Mouse (Mus musculus) left cerebral cortex, adult 9 months (tissue): Measurements from ENCODE around the gene Tuba3b.

Experiments
- DNase-seq, 2 experiments: peaks; one replicate each; pipeline ENCODE4 v3.0.0; 2022; ENCODE audit warnings: low spot score in 2 of 2

The Tuba3b gene

DNA sequence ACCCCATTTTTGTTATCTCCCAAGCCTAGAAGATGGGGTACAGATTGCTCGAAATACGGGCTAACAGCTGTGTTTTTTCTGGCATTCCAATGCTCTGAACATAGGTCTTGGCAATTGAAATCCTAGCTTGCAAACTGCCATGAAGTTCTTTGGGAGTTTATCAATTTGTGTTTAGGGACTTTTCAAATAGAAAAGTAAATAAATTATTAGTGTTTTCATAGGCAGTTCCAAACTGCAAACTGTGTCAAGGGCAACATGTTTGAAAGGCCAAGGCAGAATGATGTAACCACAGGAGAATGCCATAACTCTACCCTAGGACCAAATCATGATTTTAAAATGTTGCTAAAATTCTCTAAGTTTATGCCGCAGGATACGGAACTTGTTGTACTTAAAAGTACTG, 7.8 kb upstream of the Tuba3b start:
- DNase-seq, result no peak

DNA sequence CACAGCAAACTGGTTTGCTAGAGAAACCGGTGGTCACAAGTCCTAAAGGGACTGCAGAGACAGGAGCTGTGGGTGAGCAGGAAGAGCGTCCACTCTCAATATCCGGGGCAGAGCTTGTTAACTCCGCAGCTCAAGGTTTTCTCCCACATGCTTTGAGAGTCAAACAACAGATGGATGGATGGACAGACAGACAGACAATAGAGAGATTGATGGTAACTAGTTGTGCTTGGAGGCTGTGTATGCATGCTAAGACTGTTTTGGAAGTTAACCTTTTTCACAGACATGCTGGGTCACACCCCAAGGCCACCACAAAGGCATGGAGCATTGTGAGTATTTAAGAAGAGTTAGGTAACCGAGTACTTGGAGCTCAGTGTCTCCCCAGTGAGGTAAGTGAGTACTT, 6.9 kb upstream of the Tuba3b start:
- no peak for DNase-seq

- DNase-seq, result no peak
Measured at GRCm38 (mm10) chr6:145610901-145611300, 4.7 kb upstream of the Tuba3b start.

GRCm38 (mm10) chr6:145612611-145613010, 2.9 kb upstream of the Tuba3b start:
- no peak for DNase-seq

DNA sequence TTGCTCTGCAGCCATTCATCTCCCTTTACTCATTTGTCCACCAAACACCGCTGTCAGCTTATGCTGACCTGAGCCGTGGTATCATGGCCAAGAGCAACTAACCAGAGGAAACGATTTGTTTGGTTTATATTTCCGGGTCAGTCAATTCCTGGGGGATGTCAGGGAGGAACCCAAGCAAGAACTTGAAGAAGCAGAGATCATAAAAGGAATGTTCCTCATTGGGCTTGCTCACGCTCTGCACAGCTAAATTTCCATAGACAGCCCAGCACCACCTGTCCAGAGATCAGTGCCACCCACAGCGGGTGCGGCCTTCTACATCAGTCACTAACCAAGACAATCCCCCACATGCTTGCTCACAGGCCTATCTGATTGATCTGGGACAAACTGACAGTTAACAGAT, 1.3 kb upstream of the Tuba3b start, which contains the start of gene Lmntd1:
Gene Lmntd1 (minus strand): TSS at position 101 of the 400 bp plus-strand sequence.
- DNase-seq, result no peak

- no peak for DNase-seq
Measured at GRCm38 (mm10) chr6:145616402-145617229, 1.1 kb downstream of the Tuba3b start.

DNA sequence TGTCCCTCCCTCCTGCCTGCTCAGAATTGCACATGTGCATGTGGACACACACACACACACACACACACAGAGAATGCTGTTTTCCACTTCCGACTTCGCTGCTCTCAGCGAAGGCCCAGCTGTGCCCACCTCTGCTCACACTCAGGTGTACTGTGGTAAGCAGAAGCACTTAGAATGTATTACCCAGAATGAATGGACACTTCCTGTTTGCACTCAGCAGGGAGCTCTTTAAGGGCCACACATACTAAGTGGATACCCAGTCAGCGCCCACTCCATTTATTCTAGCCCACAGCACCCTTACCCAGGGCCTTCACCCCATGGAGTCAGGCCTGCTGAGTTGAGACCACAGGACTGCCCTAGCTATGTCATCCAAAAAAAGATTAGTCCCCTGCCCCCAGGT, 7.6 kb downstream of the Tuba3b start:
- no peak for DNase-seq

DNA sequence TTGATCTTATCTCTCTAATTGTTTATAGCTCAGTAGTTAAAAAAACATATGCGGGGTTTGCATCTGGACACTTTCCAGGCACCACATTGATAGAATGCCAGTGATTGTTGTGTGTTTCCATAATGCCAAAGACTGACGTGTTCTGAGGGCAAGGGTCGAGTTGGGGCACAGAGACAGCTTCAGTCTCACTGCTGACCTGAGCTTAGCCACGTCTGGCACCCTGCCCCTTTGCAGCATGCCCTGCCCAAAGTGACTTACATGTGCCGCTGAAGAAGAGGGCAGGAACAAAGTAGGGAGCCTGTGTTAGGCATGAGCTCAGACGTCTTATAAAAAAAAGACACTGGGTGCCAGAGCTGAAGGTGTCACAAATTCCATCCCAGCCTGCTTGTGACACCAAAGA, 14.7 kb downstream of the Tuba3b start:
- no peak for DNase-seq

- no peak for DNase-seq
Measured at GRCm38 (mm10) chr6:145634454-145634853, 18.9 kb downstream of the Tuba3b start.

DNA sequence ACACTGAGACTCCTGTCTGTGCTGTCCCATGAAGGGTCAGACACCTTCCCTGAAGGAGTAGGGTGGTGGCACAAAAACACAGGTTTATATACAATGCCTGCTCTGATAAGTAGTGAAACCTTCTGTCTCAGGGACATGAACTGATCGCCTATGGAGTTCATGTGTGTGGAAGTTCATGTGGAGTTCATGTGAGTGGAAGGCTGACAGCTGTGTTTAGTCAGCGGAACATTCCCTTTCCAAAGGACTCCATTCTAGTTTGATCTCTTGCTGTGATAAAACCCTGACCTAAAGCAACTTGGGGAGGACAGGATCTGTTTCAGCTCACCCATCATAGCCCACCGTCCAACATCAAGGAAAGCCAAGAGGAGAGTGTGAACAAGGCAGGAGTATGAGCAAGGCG, 21.1 kb downstream of the Tuba3b start:
- DNase-seq, result no peak

DNA sequence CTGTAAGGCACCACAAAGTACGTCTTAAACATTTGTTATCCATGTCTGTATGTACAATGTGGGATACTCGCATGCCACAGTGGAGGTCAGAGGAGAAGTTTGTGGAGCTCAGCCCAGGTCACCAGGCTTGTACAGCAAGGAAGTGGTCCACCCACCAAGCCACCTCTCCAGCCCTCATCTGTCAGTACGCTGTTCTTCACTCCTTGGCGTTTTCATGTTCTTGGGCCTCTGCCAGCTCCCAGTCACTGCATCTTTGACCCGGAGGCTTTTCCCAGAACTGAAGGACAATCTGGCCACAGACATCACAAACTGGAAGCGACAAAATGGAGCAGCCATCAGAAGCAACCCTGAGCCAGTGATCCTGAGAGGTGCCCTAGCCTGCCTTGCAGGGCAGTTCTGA, 22.7 kb downstream of the Tuba3b start:
- DNase-seq, result no peak

GRCm38 (mm10) chr6:145640971-145641506, 25.5 kb downstream of the Tuba3b start:
- DNase-seq, result no peak

GRCm38 (mm10) chr6:145651976-145652375, 36.4 kb downstream of the Tuba3b start:
- no peak for DNase-seq

DNA sequence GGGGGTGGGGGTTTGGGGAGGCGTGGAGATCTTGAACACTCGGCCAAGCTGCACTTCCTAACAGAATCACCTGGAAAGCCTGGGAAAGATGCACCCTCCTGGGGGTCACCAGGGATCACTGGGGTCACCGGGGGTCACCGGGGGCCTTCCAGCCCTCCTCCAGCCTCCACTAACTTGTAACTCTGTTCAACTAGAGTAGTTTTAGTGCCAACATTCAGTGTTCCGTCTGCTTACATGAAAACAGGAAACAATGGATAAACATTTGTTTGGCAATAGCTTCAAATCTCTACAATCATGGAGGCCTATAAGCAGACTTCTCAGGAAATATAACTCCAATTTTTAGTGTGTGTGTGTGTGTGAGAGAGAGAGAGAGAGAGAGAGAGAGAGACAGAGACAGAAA, 37.4 kb downstream of the Tuba3b start:
- DNase-seq, result no peak

GRCm38 (mm10) chr6:145653626-145654025, 38.1 kb downstream of the Tuba3b start:
- DNase-seq, result no peak

DNA sequence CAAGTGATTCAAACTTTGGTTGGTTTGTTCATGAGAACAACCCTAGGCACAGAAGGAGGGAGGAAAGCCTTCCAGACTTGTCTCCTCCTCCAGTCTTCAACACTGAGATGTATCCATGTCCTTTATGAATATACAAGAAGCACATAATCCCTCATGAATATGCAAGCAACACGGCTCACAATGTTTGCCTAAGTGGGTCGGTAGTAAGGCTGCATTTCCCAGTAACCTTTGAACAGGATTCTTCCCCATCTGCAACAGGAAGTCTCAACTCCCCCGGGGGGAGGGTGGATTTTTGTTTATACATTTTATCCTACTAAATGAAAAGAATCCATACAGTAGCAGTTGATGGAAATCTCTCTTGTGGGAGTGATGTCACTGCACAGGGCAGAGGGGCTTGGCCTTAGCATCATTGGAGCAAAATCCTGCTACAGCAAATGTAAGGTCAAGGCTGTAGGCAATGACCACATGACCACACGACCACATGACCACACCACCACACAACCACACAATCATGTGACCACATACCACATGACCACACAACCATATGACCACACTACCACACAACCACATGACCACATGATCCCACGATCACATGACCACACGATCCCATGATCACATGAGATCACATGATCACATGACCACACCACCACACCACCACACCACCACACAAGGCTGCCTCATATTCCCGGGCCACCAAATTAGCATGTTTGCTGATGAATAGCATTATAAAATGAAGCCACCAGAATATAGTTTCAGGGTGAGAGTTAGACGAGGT, 38.7 kb downstream of the Tuba3b start:
- no peak for DNase-seq

DNA sequence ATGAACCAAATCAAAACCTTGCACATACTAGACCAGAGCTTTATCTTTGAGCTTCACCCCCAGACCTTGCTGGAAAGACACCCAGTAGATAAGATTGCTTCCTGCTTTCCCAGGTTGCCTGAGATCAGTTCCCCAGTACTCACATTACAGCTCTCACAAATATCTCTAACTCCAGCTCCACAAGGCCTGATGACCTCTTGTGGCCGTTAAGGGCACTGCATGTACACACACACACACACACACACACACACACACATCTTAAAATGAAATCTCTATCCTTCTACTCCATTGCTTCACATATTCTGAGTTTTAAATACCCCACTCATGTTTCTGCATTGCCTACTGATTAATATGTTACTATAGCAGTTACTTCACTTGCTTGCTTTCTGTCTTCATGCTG, 40.1 kb downstream of the Tuba3b start:
- no peak for DNase-seq

GRCm38 (mm10) chr6:145656740-145657591, 41.4 kb downstream of the Tuba3b start:
- DNase-seq, result no peak

DNA sequence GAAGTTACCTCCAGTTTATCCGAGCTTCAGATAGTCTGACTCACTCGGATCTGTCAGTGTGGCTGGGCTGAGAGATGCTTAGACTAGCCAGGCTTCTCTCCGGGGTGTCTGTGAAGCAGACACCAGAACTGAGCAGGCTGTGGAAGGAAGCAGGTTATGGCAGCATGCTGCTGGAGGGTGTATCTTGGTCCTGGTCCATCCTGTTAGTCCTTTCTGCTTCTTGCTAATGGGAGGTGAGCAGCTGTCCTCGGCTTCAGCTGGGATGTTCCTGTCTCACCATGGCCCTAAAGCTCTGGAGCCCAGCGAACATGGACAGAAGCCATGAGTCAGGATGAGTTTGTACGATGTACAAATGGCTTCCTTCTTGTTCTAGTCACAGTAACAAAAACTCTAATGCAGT, 43.6 kb downstream of the Tuba3b start:
- DNase-seq, result no peak

DNA sequence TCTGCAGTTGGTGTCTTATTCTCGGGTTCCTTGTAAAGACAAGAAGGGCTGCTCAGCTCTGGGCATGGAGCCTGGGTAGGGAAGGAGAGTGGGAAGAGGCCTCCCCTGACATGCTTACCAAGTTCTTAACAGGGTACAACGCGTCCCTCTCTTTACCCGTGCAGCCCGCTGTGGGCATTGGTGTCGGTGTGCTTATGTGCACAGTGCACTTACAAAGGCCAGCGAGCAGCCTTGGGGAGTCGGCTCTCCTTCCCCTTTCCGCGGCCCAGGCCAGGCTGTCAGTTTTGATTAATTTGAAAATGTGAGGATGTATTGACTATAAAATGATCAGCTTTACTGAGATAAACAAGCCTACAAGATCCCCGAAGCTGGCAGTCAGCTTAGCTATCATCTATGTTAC, 45.4 kb downstream of the Tuba3b start:
- no peak for DNase-seq

GRCm38 (mm10) chr6:145664208-145664607, 48.7 kb downstream of the Tuba3b start:
- no peak for DNase-seq

DNA sequence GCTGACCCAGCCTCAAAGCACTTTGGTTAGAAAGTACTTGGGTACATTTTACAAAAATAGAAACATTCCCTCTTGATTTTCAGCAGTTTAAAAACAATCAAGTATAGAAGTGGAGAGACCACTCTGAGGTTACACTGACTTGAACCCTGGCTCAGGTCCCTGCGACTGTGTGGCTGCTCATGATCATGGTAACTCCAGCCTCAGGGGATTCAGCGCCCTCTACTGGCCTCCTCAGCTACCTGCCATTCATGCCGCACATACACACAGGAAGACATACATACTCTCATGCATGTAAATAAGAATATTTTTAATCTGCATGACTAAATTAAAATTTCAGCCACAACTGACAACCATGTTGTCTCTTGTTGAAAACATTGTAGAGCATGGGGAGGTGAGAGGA, 50.2 kb downstream of the Tuba3b start:
- DNase-seq, result no peak
